In the genomic region with DNA sequence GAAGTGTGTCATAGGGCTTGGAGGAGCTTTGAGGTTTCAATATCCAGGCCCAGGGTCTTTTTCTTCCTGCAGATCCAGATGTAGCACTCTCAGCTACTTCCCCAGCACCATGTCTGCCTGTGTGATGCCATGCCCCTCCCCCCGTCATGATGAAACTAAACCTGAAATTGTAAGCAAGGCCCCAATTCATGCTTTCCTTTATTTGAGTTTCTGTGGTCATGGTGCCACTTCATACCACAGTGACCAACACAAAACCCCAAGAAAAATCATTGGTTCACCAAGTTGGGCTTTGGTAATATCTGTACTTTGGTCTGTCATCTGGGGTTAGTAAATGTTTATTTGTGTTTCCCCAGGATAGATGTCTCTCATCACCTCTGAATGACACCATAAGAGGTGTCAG, we compare ENCODE assay signal across 30 mouse cellular contexts. TPM values are rescaled to one million over a fixed set of nuclear protein-coding genes. Genes with fewer than 3 reads are reported as not detected.
DNase-seq lines count a peak whose midpoint lies in the region; ATAC-seq and TF ChIP-seq lines count a peak whose summit lies in the region.
"Had no signal": no experiment of that assay in that cellular context is flagged by ENCODE, and none has a peak within 500 bp of the region (broad histone marks: within the 10 kb centered on the region; RNA-seq: fewer than 3 reads in every experiment).

No protein-coding gene starts in this region.

- peak; percentile 65 for DNase-seq in heart, adult 11 months
- DNase-seq in liver, postnatal 0 days: peak; percentile 43
- DNase-seq in liver, embryonic 11.5 days (ENCODE audit: low spot score): no peak
- peak; percentile 25 for DNase-seq in induced T-regulatory cell, adult 2 months (ENCODE audit: low read depth)
- peak; percentile 34 to 67 for DNase-seq in natural killer cell, adult 2 months (ENCODE audit: low spot score in 2 of 2)
- no peak for DNase-seq in midbrain, embryonic 11.5 days (ENCODE audit: low spot score, missing footprints)
- DNase-seq: adrenal gland, adult 2 months; adrenal gland, postnatal 10 days; adrenal gland, postnatal 25 days; cerebellum, adult 11 months; cerebellum, adult 18-20 months; cerebellum, adult 8-10 months; cerebellum, adult 9-11 months; cerebellum, postnatal 14 days; cerebellum, postnatal 36 days; embryo, embryonic 11 days had no signal

- no peaks in the 10 kb centered on the region for H3K4me1 ChIP-seq in heart, embryonic 11.5 days (ENCODE audit: control insufficient read depth, insufficient read depth, low read length)
- H3K4me1 ChIP-seq in liver, postnatal 0 days (ENCODE audit: insufficient read depth): no peaks in the 10 kb centered on the region
- H3K4me1 ChIP-seq in liver, embryonic 11.5 days (replicated peaks; ENCODE audit: control insufficient read depth, insufficient read depth, low read length): no peaks in the 10 kb centered on the region
- no peaks in the 10 kb centered on the region for H3K4me1 ChIP-seq in midbrain, embryonic 11.5 days (ENCODE audit: control insufficient read depth, insufficient read depth, low read length)
- H3K4me1 ChIP-seq: embryonic facial prominence, embryonic 10.5 days; embryonic facial prominence, embryonic 12.5 days; forebrain, embryonic 13.5 days; forebrain, embryonic 15.5 days had no signal

- ATAC-seq in heart, embryonic 11.5 days (replicated peaks; ENCODE audit: insufficient number of reproducible peaks, low FRiP score, low TSS enrichment): no peak
- peak; percentile 83 for ATAC-seq in liver, postnatal 0 days
- ATAC-seq in liver, embryonic 11.5 days (replicated peaks; ENCODE audit: low FRiP score): no peak
- no peak for ATAC-seq in megakaryocyte, adult 5-6 weeks (ENCODE audit: poor library complexity, severe bottlenecking)
- ATAC-seq in midbrain, embryonic 11.5 days (ENCODE audit: low FRiP score): no peak
- ATAC-seq: forebrain, embryonic 13.5 days; forebrain, embryonic 15.5 days had no signal

- TF ChIP-seq EP300 in liver, postnatal 0 days (IDR thresholded peaks at IDR 0.05; ENCODE audit: low read depth): no peak

- no peak for TF ChIP-seq CTCF in liver, postnatal 0 days (IDR thresholded peaks at IDR 0.05; ENCODE audit: low read depth)

- H3K9ac ChIP-seq in heart, embryonic 11.5 days (ENCODE audit: low read depth, low read length): no peak overlapping the region
- H3K9ac ChIP-seq in liver, postnatal 0 days (replicated peaks): no peak overlapping the region
- no peak overlapping the region for H3K9ac ChIP-seq in liver, embryonic 11.5 days (ENCODE audit: low read depth, low read length)
- no peak overlapping the region for H3K9ac ChIP-seq in midbrain, embryonic 11.5 days (ENCODE audit: low read length)
- H3K9ac ChIP-seq: embryonic facial prominence, embryonic 12.5 days; forebrain, embryonic 13.5 days; forebrain, embryonic 15.5 days had no signal

- no peak overlapping the region for H3K27ac ChIP-seq in heart, embryonic 11.5 days (ENCODE audit: low read depth, low read length)
- H3K27ac ChIP-seq in liver, postnatal 0 days (ENCODE audit: low read depth): no peak overlapping the region
- H3K27ac ChIP-seq in liver, embryonic 11.5 days (ENCODE audit: low read depth, low read length): no peak overlapping the region
- H3K27ac ChIP-seq in midbrain, embryonic 11.5 days (ENCODE audit: low read depth, low read length): no peak overlapping the region
- H3K27ac ChIP-seq: embryonic facial prominence, embryonic 10.5 days; embryonic facial prominence, embryonic 12.5 days; forebrain, embryonic 13.5 days; forebrain, embryonic 15.5 days had no signal

- H3K9me3 ChIP-seq in heart, embryonic 11.5 days (replicated peaks; ENCODE audit: control insufficient read depth, low read length): 0 out of 2 replicates have a peak, but pooled peaks cover 2% of the 10 kb centered on the region
- H3K9me3 ChIP-seq in liver, postnatal 0 days (ENCODE audit: low read length): peaks cover under 1% of the 10 kb centered on the region; the same call in 1 of the 2 replicates
- no peaks in the 10 kb centered on the region for H3K9me3 ChIP-seq in liver, embryonic 11.5 days (ENCODE audit: control insufficient read depth, low read length)
- H3K9me3 ChIP-seq in midbrain, embryonic 11.5 days (ENCODE audit: control insufficient read depth, low read length): peaks cover 5% of the 10 kb centered on the region

- no peak overlapping the region for H3K4me3 ChIP-seq in heart, embryonic 11.5 days (ENCODE audit: low read depth, low read length)
- H3K4me3 ChIP-seq in liver, postnatal 0 days (ENCODE audit: low read depth, low read length): no peak overlapping the region
- H3K4me3 ChIP-seq in liver, embryonic 11.5 days (ENCODE audit: low read depth, low read length): no peak overlapping the region
- no peak overlapping the region for H3K4me3 ChIP-seq in midbrain, embryonic 11.5 days (ENCODE audit: low read depth, low read length)
- H3K4me3 ChIP-seq: embryonic facial prominence, embryonic 10.5 days; embryonic facial prominence, embryonic 12.5 days; forebrain, embryonic 13.5 days; forebrain, embryonic 15.5 days had no signal

- no peak overlapping the region for H3K4me2 ChIP-seq in heart, embryonic 11.5 days
- H3K4me2 ChIP-seq in liver, postnatal 0 days (ENCODE audit: low read depth, low read length): no peak overlapping the region
- H3K4me2 ChIP-seq in liver, embryonic 11.5 days: no peak overlapping the region
- no peak overlapping the region for H3K4me2 ChIP-seq in midbrain, embryonic 11.5 days
- H3K4me2 ChIP-seq: embryonic facial prominence, embryonic 12.5 days; forebrain, embryonic 13.5 days; forebrain, embryonic 15.5 days had no signal

- 63% methylated on average over 1 of the region's 1 CpGs for WGBS in heart, embryonic 11.5 days (ENCODE audit: insufficient replicate concordance)
- WGBS in liver, postnatal 0 days (ENCODE audit: insufficient replicate concordance): 67% methylated on average over 1 of the region's 1 CpGs
- WGBS in liver, embryonic 11.5 days: 75% methylated on average over 1 of the region's 1 CpGs
- 76% methylated on average over 1 of the region's 1 CpGs for whole genome bisulfite sequencing in midbrain, embryonic 11.5 days

- no peaks in the 10 kb centered on the region for H3K36me3 ChIP-seq in heart, embryonic 11.5 days (ENCODE audit: control insufficient read depth, insufficient read depth, low read length)
- no peaks in the 10 kb centered on the region for H3K36me3 ChIP-seq in liver, postnatal 0 days (replicated peaks; ENCODE audit: insufficient read depth, low read length)
- H3K36me3 ChIP-seq in liver, embryonic 11.5 days (ENCODE audit: control insufficient read depth, insufficient read depth, low read length): no peaks in the 10 kb centered on the region
- no peaks in the 10 kb centered on the region for H3K36me3 ChIP-seq in midbrain, embryonic 11.5 days (ENCODE audit: control insufficient read depth, insufficient read depth, low read length)
- H3K36me3 ChIP-seq: embryonic facial prominence, embryonic 10.5 days; embryonic facial prominence, embryonic 12.5 days; forebrain, embryonic 15.5 days had no signal

- H3K27me3 ChIP-seq in heart, embryonic 11.5 days (ENCODE audit: control insufficient read depth, insufficient read depth, low read length): no peaks in the 10 kb centered on the region
- no peaks in the 10 kb centered on the region for H3K27me3 ChIP-seq in liver, postnatal 0 days (ENCODE audit: insufficient read depth, low read length)
- H3K27me3 ChIP-seq in liver, embryonic 11.5 days (replicated peaks; ENCODE audit: control insufficient read depth, insufficient read depth, low read length): no peaks in the 10 kb centered on the region
- H3K27me3 ChIP-seq in midbrain, embryonic 11.5 days (ENCODE audit: control insufficient read depth, insufficient read depth, low read length): no peaks in the 10 kb centered on the region
- H3K27me3 ChIP-seq: embryonic facial prominence, embryonic 12.5 days; forebrain, embryonic 15.5 days had no signal

RNA-seq across cellular contexts. Expression of gene Cib3, which starts 4.1 kb away (rescaled TPM):
- not detected in 2 replicates for polyA plus RNA-seq in heart, embryonic 11.5 days (2014; fragmentation: Nextera tagmentation; extraction: Ambion mirVana)
- not detected in 2 replicates for polyA plus RNA-seq in liver, postnatal 0 days (2015; fragmentation: Nextera tagmentation; extraction: Ambion mirVana)
- not detected in 2 replicates for polyA plus RNA-seq in liver, embryonic 11.5 days (2014; fragmentation: Nextera tagmentation; extraction: Ambion mirVana)
- 0.21 TPM in 1 of 2 replicates, not detected in the other for total RNA-seq in megakaryocyte, adult 5-6 weeks (2015)
- 0.16 and 0.55 TPM in 2 replicates for total RNA-seq in megakaryocyte, adult 5-6 weeks (2017)
- polyA plus RNA-seq in midbrain, embryonic 11.5 days (2014; fragmentation: Nextera tagmentation; extraction: Ambion mirVana): not detected in 2 replicates
- total RNA-seq: adrenal gland, adult 2 months; adrenal gland, postnatal 10 days; adrenal gland, postnatal 4 days; common myeloid progenitor, adult 5-6 weeks; MEL had no signal
- polyA plus RNA-seq: adrenal gland, adult 2 months; brain, embryonic 14.5 days; C2C12; embryonic facial prominence, embryonic 10.5 days; embryonic facial prominence, embryonic 12.5 days; embryonic facial prominence, embryonic 14.5 days; forebrain, embryonic 11.5 days; forebrain, embryonic 13.5 days; forebrain, embryonic 15.5 days had no signal

RNA-seq across cellular contexts. Expression of gene Gm11034, which starts 4.9 kb away (rescaled TPM):
- polyA plus RNA-seq in heart, embryonic 11.5 days (2014; fragmentation: Nextera tagmentation; extraction: Ambion mirVana): not detected in 2 replicates
- not detected in 2 replicates for polyA plus RNA-seq in liver, postnatal 0 days (2015; fragmentation: Nextera tagmentation; extraction: Ambion mirVana)
- polyA plus RNA-seq in liver, embryonic 11.5 days (2014; fragmentation: Nextera tagmentation; extraction: Ambion mirVana): not detected in 2 replicates
- not detected in 2 replicates for total RNA-seq in megakaryocyte, adult 5-6 weeks (2015)
- not detected in 2 replicates for total RNA-seq in megakaryocyte, adult 5-6 weeks (2017)
- polyA plus RNA-seq in midbrain, embryonic 11.5 days (2014; fragmentation: Nextera tagmentation; extraction: Ambion mirVana): not detected in 2 replicates
- total RNA-seq: adrenal gland, adult 2 months; adrenal gland, postnatal 10 days; adrenal gland, postnatal 25 days; adrenal gland, postnatal 4 days; common myeloid progenitor, adult 5-6 weeks; ES-E14; MEL had no signal
- polyA plus RNA-seq: adrenal gland, adult 2 months; brain, embryonic 14.5 days; C2C12; embryonic facial prominence, embryonic 10.5 days; embryonic facial prominence, embryonic 12.5 days; embryonic facial prominence, embryonic 14.5 days; forebrain, embryonic 11.5 days; forebrain, embryonic 13.5 days; forebrain, embryonic 15.5 days had no signal

RNA-seq across cellular contexts. Expression of gene Fam32a, which starts 10.9 kb away (rescaled TPM):
- 44.7 and 45.1 TPM in 2 replicates for polyA plus RNA-seq in heart, embryonic 11.5 days (2014; fragmentation: Nextera tagmentation; extraction: Ambion mirVana)
- polyA plus RNA-seq in liver, postnatal 0 days (2015; fragmentation: Nextera tagmentation; extraction: Ambion mirVana): 27.5 and 28.4 TPM in 2 replicates
- 59.7 and 64.2 TPM in 2 replicates for polyA plus RNA-seq in liver, embryonic 11.5 days (2014; fragmentation: Nextera tagmentation; extraction: Ambion mirVana)
- total RNA-seq in megakaryocyte, adult 5-6 weeks (2015): 68.0 and 69.3 TPM in 2 replicates
- total RNA-seq in megakaryocyte, adult 5-6 weeks (2017): 57.1 and 62.0 TPM in 2 replicates
- 73.1 and 77.8 TPM in 2 replicates for polyA plus RNA-seq in midbrain, embryonic 11.5 days (2014; fragmentation: Nextera tagmentation; extraction: Ambion mirVana)

RNA-seq across cellular contexts. Expression of gene Hsh2d, which starts 19.1 kb away (rescaled TPM):
- polyA plus RNA-seq in heart, embryonic 11.5 days (2014; fragmentation: Nextera tagmentation; extraction: Ambion mirVana): 0.11 TPM in 1 of 2 replicates, not detected in the other
- 0.59 and 0.68 TPM in 2 replicates for polyA plus RNA-seq in liver, postnatal 0 days (2015; fragmentation: Nextera tagmentation; extraction: Ambion mirVana)
- 0.18 and 0.29 TPM in 2 replicates for polyA plus RNA-seq in liver, embryonic 11.5 days (2014; fragmentation: Nextera tagmentation; extraction: Ambion mirVana)
- total RNA-seq in megakaryocyte, adult 5-6 weeks (2015): 8.3 and 12.3 TPM in 2 replicates
- 6.7 and 6.9 TPM in 2 replicates for total RNA-seq in megakaryocyte, adult 5-6 weeks (2017)
- not detected in 2 replicates for polyA plus RNA-seq in midbrain, embryonic 11.5 days (2014; fragmentation: Nextera tagmentation; extraction: Ambion mirVana)
- total RNA-seq: adrenal gland, adult 2 months; adrenal gland, postnatal 25 days; adrenal gland, postnatal 4 days had no signal
- polyA plus RNA-seq: adrenal gland, adult 2 months; embryonic facial prominence, embryonic 10.5 days; embryonic facial prominence, embryonic 12.5 days; forebrain, embryonic 11.5 days; forebrain, embryonic 13.5 days; forebrain, embryonic 15.5 days had no signal

RNA-seq across cellular contexts. Expression of gene Ap1m1, which starts 31.2 kb away (rescaled TPM):
- polyA plus RNA-seq in heart, embryonic 11.5 days (2014; fragmentation: Nextera tagmentation; extraction: Ambion mirVana): 110 and 112 TPM in 2 replicates
- polyA plus RNA-seq in liver, postnatal 0 days (2015; fragmentation: Nextera tagmentation; extraction: Ambion mirVana): 40.7 and 41.7 TPM in 2 replicates
- polyA plus RNA-seq in liver, embryonic 11.5 days (2014; fragmentation: Nextera tagmentation; extraction: Ambion mirVana): 111 and 119 TPM in 2 replicates
- 91.5 and 106 TPM in 2 replicates for total RNA-seq in megakaryocyte, adult 5-6 weeks (2015)
- total RNA-seq in megakaryocyte, adult 5-6 weeks (2017): 53.1 and 76.1 TPM in 2 replicates
- polyA plus RNA-seq in midbrain, embryonic 11.5 days (2014; fragmentation: Nextera tagmentation; extraction: Ambion mirVana): 170 and 173 TPM in 2 replicates

Comparison
In these comparisons a context has a peak if more than half of its experiments do, and no peak if none do; other contexts are left out.
1. DNase-seq: peak in heart, adult 11 months (single experiment), liver, postnatal 0 days (single experiment), induced T-regulatory cell, adult 2 months (single experiment) and natural killer cell, adult 2 months (2 of 2); none in liver, embryonic 11.5 days (single experiment) and midbrain, embryonic 11.5 days (single experiment).